Mouse (Mus musculus) neural tube, embryonic 10.5 days (tissue): ENCODE results near the gene Odf2.
A peak's percentile ranks its signal among the peaks of the same experiment; 100 is the strongest.
"Not testable (repeated sequence)": the region's sequence is repeated elsewhere in the genome, so short reads cannot be mapped to it uniquely, and the experiment has no call there.

ENCODE experiments used
- DNase-seq: peaks from one replicate; pipeline ENCODE4 v3.0.0-alpha.2; 2017; ENCODE audit warnings: low spot score; ENCODE audit errors: extremely low spot score

Gene Odf2

GRCm38 (mm10) chr2:29868949-29869645 is 19.9 kb upstream of the Odf2 start, which contains the start of gene Cercam:
Gene Cercam (plus strand): TSS chr2:29869164.
- peak; percentile 92 for DNase-seq

GRCm38 (mm10) chr2:29869646-29870451 is 19.2 kb upstream of the Odf2 start:
- no peak for DNase-seq

GRCm38 (mm10) chr2:29872581-29873295 is 16.3 kb upstream of the Odf2 start:
- DNase-seq = no peak

GRCm38 (mm10) chr2:29873801-29874200 is 15.2 kb upstream of the Odf2 start:
- no peak for DNase-seq

DNA sequence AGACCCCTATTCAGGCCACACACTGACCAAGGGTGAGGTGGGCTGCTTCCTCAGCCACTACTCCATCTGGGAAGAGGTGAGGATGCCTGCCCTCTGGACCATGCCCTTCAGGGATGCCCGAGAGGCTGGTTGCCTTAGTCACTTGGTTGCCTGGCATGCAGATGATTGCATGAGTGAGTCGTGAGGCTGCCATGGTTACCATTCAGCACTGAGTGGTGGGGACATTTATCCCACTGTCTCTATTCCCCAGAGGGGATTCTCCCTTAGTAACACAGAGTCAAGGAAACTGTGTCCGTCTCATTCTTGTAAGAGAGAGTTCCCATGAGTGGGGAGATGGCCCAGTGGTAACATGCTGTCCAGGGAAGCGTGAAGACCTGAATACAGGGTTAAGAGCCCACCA is 11.0 kb upstream of the Odf2 start:
- no peak for DNase-seq

DNA sequence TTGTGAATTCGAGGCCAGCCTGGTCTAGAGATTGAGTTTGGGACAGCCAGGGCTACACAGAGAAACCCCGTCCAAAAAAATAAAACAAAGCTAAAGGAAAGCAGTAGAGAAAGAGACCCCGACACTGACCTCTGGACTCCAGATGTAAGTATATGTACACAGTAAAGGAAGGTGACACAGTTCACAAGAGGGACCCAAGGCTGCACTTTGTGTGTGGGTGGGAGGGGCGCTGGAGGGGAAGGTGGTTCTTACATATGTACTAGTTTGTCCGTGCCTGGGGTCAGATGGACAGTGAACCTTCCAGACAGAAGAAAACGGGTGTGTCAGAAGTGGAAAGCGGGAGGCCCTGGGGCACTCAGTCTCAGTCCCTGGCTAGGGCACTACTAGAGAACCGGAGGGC is 9.8 kb upstream of the Odf2 start:
- DNase-seq = no peak

DNA sequence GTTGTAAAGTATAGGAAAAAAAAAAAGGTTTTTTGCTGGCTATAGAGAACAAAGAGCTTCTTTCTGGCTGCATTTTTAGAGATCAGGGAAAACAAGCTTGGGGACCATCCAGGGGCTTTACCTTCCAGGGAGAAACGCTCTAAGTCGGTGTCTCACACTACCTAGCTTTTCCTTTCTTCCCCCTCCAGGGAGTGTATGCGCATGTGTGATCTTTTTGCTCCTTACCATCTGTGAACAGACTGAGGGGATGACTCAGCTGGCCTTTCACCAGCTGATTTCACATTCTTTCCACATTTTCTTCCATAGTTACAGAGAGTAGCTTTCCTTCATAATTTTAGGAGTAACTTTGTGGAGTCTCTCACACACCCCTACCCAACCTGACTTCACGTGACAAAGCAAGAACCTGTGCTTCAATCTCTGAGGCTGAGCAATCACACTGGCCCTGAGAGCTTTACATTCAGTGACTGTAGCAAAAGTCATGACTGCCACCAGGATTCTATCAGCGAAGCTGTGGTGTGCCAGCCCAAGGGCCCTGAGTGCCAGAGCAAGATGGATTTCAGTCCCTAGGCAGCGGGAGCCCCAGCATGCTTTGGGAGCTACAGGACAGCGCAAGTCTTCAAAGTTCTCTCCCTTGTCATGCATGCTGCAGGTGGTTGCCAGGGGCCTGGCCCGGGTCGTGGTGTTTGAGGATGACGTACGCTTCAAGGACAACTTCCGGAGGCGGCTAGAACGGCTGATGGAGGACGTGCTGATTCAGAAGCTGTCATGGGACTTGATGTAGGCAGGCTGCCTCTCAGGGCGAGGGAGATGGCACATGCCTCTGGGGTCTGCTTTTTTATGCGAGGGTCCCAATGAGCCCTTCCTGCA is 8.8 kb upstream of the Odf2 start:
- no peak for DNase-seq

- not testable (repeated sequence) for DNase-seq
Measured at GRCm38 (mm10) chr2:29886659-29887292, 2.2 kb upstream of the Odf2 start.

GRCm38 (mm10) chr2:29889991-29890833 is 1.2 kb downstream of the Odf2 start:
- DNase-seq = peak; percentile 91

- DNase-seq = no peak
Measured at GRCm38 (mm10) chr2:29891773-29892172, 2.8 kb downstream of the Odf2 start.

DNA sequence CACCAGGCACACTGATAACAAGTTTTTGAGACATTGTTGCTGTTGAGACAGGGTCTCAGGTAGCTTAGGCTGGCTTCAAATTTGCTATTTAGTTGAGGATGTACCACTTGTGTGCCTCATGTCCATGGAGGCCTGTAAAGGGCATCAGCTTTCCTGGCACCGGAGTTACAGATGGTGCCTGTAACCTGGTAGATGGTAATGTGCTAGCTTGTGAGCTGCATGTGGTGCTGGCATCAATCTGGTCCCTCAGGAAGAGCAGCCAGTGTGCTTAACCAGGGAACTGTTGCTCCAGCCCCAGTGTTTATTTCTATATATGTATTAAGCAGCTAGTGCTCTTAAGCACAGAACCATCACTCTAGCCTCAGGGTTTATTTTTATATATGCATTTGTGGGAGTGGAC is 7.0 kb downstream of the Odf2 start:
- no peak for DNase-seq

- no peak for DNase-seq
Measured at GRCm38 (mm10) chr2:29897366-29897765, 8.3 kb downstream of the Odf2 start.

DNA sequence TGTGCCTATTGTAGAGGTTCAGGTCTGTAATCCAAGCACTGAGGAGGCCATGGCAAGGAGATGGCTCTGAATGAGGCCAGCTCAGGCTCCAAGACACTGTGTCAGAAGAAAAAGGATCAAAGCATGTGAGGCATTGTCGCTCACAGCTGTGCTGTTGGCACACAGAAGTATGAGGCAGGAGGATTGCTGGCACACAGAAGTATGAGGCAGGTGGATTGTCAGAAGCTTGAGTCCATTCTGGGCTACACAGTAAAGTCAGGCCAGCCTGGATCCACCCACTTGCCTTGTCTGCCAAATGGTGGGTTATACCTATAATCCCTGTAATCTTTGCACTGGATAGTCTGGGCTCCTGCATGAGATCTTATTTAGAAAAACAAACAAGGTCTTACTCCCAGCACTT is 9.1 kb downstream of the Odf2 start:
- DNase-seq = no peak

DNA sequence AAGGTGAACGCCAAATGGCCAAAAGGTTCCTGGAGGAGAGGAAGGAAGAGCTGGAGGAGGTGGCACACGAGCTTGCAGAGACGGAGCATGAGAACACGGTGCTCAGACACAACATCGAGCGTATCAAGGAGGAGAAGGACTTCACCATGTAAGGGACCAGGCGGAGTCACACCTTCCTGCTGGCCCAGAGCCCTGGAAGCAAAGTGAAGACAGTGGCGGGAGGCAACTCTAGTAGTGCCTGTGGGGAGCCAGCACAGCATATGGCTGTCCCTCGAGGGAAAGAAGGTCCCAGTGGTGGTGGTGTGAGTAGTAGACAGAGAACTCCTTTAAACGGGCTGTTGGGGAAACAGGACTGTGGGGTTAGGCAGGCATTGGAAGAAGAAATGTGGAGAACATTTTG is 13.2 kb downstream of the Odf2 start:
- no peak for DNase-seq

- DNase-seq = not testable (repeated sequence)
Measured at GRCm38 (mm10) chr2:29908171-29908570, 19.1 kb downstream of the Odf2 start.

DNA sequence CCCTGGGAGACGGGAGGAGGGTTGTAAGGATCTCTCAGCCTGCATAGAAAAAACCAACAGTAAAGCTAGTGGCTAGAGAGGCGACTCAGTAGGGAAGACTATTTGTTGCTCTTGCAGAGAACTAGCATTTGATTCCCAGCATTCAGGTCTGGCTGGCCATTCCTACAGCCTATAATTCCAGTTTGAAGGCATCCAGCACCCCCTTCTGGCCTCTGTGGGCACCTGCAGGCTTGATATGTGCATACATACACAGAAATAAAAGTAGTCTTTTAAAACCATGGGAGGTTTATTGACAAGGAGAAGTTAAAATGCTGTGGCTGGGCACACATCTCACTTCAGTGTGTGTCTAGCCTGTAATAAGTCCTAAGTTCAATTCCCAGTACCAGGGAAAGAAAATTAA is 21.0 kb downstream of the Odf2 start:
- no peak for DNase-seq

- no peak for DNase-seq
Measured at GRCm38 (mm10) chr2:29917621-29918020, 28.6 kb downstream of the Odf2 start.

GRCm38 (mm10) chr2:29922011-29922410 is 33.0 kb downstream of the Odf2 start:
- no peak for DNase-seq

- no peak for DNase-seq
Measured at GRCm38 (mm10) chr2:29926542-29926941, 37.5 kb downstream of the Odf2 start.

DNA sequence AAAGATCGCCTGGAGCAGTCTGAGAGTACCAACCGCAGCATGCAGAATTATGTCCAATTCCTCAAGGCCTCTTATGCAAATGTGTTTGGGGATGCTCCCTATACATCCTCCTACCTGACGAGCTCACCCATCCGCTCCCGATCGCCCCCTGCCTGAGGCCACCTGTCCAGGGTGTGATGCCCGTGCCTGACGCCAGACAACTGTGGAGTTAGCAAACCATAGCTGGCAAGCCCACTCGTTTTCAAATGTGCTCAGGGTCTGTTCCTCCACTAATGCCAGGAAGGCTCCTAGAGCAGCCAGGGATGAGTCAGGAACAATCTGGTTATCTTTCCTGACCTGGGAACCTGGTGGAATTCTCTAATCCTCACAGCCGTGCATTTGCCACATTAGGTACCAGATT is 41.5 kb downstream of the Odf2 start:
- no peak for DNase-seq
